Mouse (Mus musculus) heart, postnatal 0 days (tissue): ENCODE measurements at regions not wholly inside any gene's neighbourhood (a gene's known extent, or its start where the extent isn't known, plus 50 kb on each side); places are given as distances from the start of the nearest gene placed in this dataset.

Experiments
- ATAC-seq: fragments of 200-750 bp; cut with Nextera tagmentation; 2 replicates; pipeline ENCODE4 v1.8.0; 2017; ENCODE audit warnings: low read depth, moderate number of reproducible peaks, moderate library complexity; ENCODE audit not compliant: insufficient read depth
- DNase-seq: peaks from one replicate; pipeline ENCODE4 v3.0.0-alpha.2; 2016; ENCODE audit warnings: low spot score
- H3K27ac ChIP-seq: fragments of 300-500 bp; sonication (generic); 2 replicates; pipeline ENCODE4 v1.5.1; 2014; ENCODE audit warnings: low read depth, mild to moderate bottlenecking
- H3K27me3 ChIP-seq: fragments of 300-500 bp; sonication (generic); 2 replicates; pipeline ENCODE4 v1.6.1; 2014; ENCODE audit warnings: low read length, mixed read lengths; ENCODE audit not compliant: control insufficient read depth, insufficient read depth
- H3K36me3 ChIP-seq: fragments of 300-500 bp; sonication (generic); replicated peaks from 2 replicates; pipeline ENCODE4 v1.6.1; 2014; ENCODE audit warnings: low read length, mixed read lengths; ENCODE audit not compliant: control insufficient read depth, insufficient read depth
- H3K4me1 ChIP-seq: fragments of 300-500 bp; sonication (generic); 2 replicates; pipeline ENCODE4 v1.6.1; 2014; ENCODE audit warnings: antibody characterized with exemption; ENCODE audit not compliant: control insufficient read depth, insufficient read depth
- H3K4me2 ChIP-seq: fragments of 300-500 bp; sonication (generic); 2 replicates; pipeline ENCODE4 v1.6.1; 2014; ENCODE audit warnings: low read depth, mild to moderate bottlenecking, low read length, moderate library complexity
- H3K4me3 ChIP-seq: fragments of 300-500 bp; sonication (generic); 2 replicates; pipeline ENCODE4 v1.5.1; 2014; ENCODE audit warnings: low read depth, low read length
- H3K9ac ChIP-seq: fragments of 300-500 bp; sonication (generic); replicated peaks from 2 replicates; pipeline ENCODE4 v1.6.1; 2014; ENCODE audit warnings: low read depth, low read length, mixed read lengths
- H3K9me3 ChIP-seq: fragments of 300-500 bp; sonication (generic); replicated peaks from 2 replicates; pipeline ENCODE4 v1.6.1; 2016; ENCODE audit warnings: low read length; ENCODE audit not compliant: control insufficient read depth
- CTCF ChIP-seq: IDR thresholded peaks from 2 replicates; pipeline ENCODE4 v1.5.1; 2016; ENCODE audit warnings: antibody characterized with exemption, control low read depth, low read depth
- EP300 ChIP-seq: IDR thresholded peaks from 2 replicates; pipeline ENCODE4 v1.6.1; 2016; ENCODE audit warnings: antibody characterized with exemption, low read depth
- WGBS: fragments of 180-500 bp; shearing (Covaris S2); extraction: QIAGEN DNeasy Blood & Tissue Kit; methylation state at CpG from one replicate; pipeline ENCODE4 v1.1.7; 2014; 5-methylcytosine and 5-hydroxymethylcytosine counted together

DNA sequence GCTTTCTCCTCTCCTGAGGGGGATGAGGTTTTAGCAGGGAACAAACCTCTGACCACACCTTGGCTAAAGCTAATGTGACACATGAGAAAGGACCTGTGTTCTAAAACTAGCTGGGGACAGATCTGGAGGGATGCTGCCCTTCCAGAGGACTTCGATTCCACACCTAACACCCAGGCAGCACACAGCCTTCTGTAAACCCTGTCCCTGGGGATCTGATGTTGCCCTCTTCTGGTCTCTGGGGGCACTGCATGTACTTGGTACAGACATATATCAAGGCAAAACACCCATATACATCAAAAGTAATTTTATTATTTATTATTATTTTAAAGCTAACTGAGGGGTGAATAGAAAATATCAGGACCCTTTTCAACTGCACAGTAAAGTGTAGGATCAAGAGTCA is 65.0 kb upstream of the Sfrp2 start:
- DNase-seq (peak; percentile 33), ATAC-seq (no peak)
- Histone ChIP-seq H3K27me3 (no peaks in the 10 kb centered on the region), H3K4me1 (no peaks in the 10 kb centered on the region), H3K4me3 (no peak overlapping the region), H3K27ac (no peak overlapping the region), H3K36me3 (no peaks in the 10 kb centered on the region), H3K4me2 (no peak overlapping the region), H3K9me3 (no peaks in the 10 kb centered on the region), H3K9ac (no peak overlapping the region)
- TF ChIP-seq CTCF (peak; percentile 62), EP300 (no peak)
- WGBS: 42% methylated on average over 1 of the region's 1 CpGs

DNA sequence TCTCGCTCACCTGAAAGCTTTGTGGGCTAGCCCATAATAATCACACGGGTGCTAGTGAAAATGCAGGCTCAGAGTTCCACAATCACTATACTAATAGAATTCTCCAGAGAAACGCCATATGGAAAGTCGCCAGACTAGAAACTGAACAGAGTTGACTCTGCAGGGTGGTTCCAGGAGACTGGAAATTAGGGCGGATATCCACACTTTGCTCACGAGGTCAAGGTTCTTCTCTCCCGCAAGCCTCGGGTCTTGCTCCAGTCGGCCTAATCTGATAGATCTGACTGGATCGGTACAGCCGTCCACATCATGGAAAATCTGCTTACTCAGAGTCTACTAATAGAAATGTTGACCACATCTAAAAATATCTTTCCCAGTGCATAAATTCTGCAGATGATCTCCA is 61.6 kb upstream of the Sfrp2 start:
- no peak overlapping the region for H3K4me3 ChIP-seq
- no peak for TF ChIP-seq CTCF
- TF ChIP-seq EP300: no peak
- H3K9me3 ChIP-seq: no peaks in the 10 kb centered on the region
- WGBS: 63% methylated on average over 11 of the region's 11 CpGs
- H3K9ac ChIP-seq: no peak overlapping the region
- no peaks in the 10 kb centered on the region for H3K36me3 ChIP-seq
- no peak overlapping the region for H3K4me2 ChIP-seq
- no peaks in the 10 kb centered on the region for H3K4me1 ChIP-seq
- no peaks in the 10 kb centered on the region for H3K27me3 ChIP-seq
- no peak overlapping the region for H3K27ac ChIP-seq
- ATAC-seq (no peak), DNase-seq (no peak)

- Histone ChIP-seq H3K27me3 (no peaks in the 10 kb centered on the region), H3K4me2 (no peak overlapping the region), H3K4me3 (no peak overlapping the region), H3K36me3 (no peaks in the 10 kb centered on the region), H3K27ac (no peak overlapping the region), H3K9ac (no peak overlapping the region), H3K4me1 (no peaks in the 10 kb centered on the region), H3K9me3 (no peaks in the 10 kb centered on the region)
- ATAC-seq: no peak
- 89% methylated on average over 6 of the region's 6 CpGs for WGBS
- TF ChIP-seq CTCF (no peak), EP300 (no peak)
- DNase-seq: no peak
These were observed 60.9 kb upstream of the Sfrp2 start for GRCm38 (mm10) chr3:83705253-83705652.

GRCm38 (mm10) chr3:83706531-83707243 is 59.4 kb upstream of the Sfrp2 start:
- TF ChIP-seq EP300: no peak
- TF ChIP-seq CTCF: peak; percentile 29; the same call in 1 of the 2 replicates
- H3K27ac ChIP-seq: no peak overlapping the region
- no peaks in the 10 kb centered on the region for H3K9me3 ChIP-seq
- no peaks in the 10 kb centered on the region for H3K27me3 ChIP-seq
- 46% methylated on average over 13 of the region's 13 CpGs for WGBS
- DNase-seq (peak; percentile 11), ATAC-seq (no peak)
- no peak overlapping the region for H3K9ac ChIP-seq
- no peaks in the 10 kb centered on the region for H3K4me1 ChIP-seq
- H3K4me2 ChIP-seq: no peak overlapping the region
- H3K4me3 ChIP-seq: no peak overlapping the region
- H3K36me3 ChIP-seq: no peaks in the 10 kb centered on the region

DNA sequence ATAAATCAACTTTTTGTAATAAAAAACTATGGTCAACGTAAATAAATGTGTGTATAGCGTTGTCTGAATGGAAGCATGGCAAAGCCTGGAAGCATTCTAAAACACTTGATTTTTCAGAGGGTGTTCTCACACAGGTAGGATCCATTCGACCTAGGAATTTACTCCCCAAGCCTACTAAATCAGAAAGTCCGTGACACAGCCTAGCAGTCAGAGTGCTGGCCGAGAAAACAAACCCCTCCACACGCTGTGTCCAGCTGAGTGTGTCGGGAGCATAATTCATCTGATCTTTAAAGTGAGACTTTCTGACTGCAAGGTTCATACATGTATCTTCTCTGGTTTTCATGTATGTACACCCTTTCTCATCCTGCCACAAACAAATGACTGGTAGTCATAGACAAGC is 58.8 kb upstream of the Sfrp2 start:
- ATAC-seq (no peak), DNase-seq (no peak)
- H3K4me2 ChIP-seq: no peak overlapping the region
- no peak overlapping the region for H3K4me3 ChIP-seq
- 79% methylated on average over 7 of the region's 7 CpGs for WGBS
- no peaks in the 10 kb centered on the region for H3K36me3 ChIP-seq
- no peak for TF ChIP-seq EP300
- no peak for TF ChIP-seq CTCF
- no peaks in the 10 kb centered on the region for H3K9me3 ChIP-seq
- no peaks in the 10 kb centered on the region for H3K4me1 ChIP-seq
- H3K27ac ChIP-seq: no peak overlapping the region
- H3K9ac ChIP-seq: no peak overlapping the region
- H3K27me3 ChIP-seq: no peaks in the 10 kb centered on the region

GRCm38 (mm10) chr3:83708973-83709372 is 57.1 kb upstream of the Sfrp2 start:
- 58% methylated on average over 3 of the region's 4 CpGs for WGBS
- ATAC-seq: no peak
- Histone ChIP-seq H3K9me3 (no peaks in the 10 kb centered on the region), H3K4me2 (no peak overlapping the region), H3K27me3 (no peaks in the 10 kb centered on the region), H3K9ac (no peak overlapping the region), H3K4me3 (no peak overlapping the region), H3K27ac (no peak overlapping the region), H3K36me3 (no peaks in the 10 kb centered on the region), H3K4me1 (no peaks in the 10 kb centered on the region)
- DNase-seq: no peak
- TF ChIP-seq CTCF: no peak
- TF ChIP-seq EP300: no peak
